Mouse (Mus musculus) adrenal gland, postnatal 14 days (tissue): ENCODE measurements at regions not wholly inside any gene's neighbourhood (a gene's known extent, or its start where the extent isn't known, plus 50 kb on each side); places are given as distances from the start of the nearest gene placed in this dataset.

Experiments used
- DNase-seq: peaks from one replicate; pipeline ENCODE4 v3.0.0; 2021; ENCODE audit warnings: mixed read lengths

DNA sequence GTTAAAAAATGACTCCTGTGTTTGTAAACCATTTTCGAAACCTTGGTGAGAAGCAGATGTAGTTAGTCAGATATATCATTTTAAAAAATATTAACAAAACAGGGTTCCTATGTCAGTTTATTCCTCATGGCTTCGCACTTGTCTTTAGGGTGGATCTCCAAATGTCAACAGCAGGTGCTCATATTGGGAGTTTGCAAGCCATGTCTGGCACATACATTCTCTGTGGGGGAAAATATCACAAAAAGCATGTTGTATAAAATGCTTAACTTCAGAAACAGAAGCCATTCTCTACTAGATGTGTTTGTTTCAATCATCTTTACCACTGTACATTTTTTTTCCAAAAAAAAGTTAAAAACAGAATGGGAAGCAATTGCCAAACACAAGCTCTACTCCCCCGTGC lies 534.7 kb upstream of the Zic4 start:
- no peak for DNase-seq

- no peak for DNase-seq
These were observed 533.5 kb upstream of the Zic4 start for GRCm38 (mm10) chr9:90828701-90829100.

DNA sequence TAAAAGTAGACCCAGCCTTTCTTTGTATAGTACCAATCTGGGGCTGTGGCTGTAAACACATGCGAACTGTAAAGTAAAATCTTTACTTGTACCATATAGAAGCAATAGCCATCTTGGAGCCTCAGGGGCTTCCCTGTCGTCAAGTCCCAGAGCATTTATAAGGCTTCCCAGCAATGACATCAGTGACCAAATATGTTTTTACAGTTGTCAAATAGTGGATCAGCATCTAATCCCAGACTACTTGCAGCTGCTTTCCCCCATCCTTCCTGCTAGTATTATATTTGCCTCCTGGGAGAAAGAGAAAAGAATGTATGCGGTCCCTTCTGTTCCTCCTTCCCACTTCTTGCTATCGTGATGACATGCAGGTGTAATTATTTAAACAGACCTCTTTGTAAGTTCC lies 531.5 kb upstream of the Zic4 start:
- no peak for DNase-seq

DNA sequence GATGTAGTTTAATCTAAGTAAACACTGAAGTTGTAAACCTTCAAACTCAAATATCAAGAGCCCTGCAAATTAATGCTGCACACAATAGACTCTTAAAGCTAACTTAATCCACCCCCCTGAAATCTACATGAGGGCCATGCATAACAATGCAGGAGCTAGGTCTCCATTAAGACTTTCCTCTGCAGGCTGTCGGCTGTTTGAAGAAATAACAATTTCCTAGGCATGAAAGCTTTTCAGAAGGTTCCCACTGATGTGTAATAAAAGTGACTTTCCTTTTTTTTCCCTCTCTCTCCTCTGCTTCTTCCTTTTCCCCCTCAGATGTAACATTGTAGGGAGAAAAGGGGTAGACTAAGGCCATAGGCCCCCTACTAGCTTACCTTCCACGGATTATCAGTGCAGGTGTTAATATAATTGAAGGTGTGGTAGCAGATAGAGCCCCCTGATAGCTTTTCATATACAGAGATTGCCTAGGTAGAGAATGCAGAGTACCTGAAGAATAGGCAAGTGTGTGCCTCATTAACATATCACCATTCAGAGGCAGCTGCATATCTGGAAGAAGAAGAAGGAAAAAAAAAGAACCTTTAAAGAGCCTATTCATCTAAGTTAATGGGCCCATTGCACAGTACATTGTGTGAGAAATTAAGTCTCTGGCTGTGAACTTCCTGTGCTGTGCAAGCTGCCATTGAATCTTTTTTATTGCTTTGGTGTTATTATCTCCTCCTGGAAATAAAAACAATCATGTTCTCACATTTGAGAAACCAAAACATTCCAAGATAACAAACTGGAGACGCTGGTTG lies 528.3 kb upstream of the Zic4 start:
- DNase-seq = no peak

- DNase-seq = no peak
These were observed 523.9 kb upstream of the Zic4 start for GRCm38 (mm10) chr9:90838184-90838926.

DNA sequence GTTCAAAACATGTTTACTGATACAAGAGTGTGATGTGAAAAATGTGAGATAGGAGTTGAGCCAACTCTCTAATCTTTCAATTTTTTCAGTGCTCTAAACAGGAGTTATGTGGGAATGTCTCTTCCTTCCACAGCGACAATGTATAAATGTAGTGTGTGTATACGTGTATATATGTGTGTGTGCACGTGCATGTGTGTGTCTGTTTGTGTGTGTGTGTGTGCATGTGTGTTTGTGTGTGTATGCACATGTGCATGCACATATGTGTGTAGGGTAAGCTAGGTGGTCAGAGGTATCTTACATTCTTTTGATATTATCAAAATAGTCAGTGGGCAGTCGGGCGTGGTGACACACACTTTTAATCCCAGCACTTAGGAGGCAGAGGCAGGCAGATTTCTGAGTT lies 511.2 kb upstream of the Zic4 start:
- no peak for DNase-seq

- no peak for DNase-seq
These were observed 490.6 kb upstream of the Zic4 start for GRCm38 (mm10) chr9:90871636-90872035.

GRCm38 (mm10) chr9:90884467-90884866 lies 477.7 kb upstream of the Zic4 start:
- no peak for DNase-seq

DNA sequence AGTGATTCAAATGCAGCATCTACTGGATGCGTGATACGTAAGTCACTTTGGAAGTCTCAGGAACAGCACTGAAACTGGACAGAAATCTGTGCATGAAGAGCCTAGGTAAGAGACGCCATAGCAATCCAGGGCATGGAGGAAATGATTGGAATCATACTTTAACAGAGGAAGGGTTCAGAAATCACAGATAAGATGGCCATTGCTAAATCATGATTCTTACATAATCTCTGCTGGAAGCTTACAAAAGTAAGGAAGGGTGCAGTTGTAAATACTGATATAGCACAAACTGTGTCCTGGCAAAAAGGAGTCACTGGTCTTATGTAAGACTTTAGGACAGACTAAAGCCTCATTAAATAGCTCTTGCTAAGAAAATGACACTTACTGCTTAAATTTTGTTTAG lies 474.8 kb upstream of the Zic4 start:
- no peak for DNase-seq

GRCm38 (mm10) chr9:90890801-90891200 lies 471.4 kb upstream of the Zic4 start:
- peak; percentile 7 for DNase-seq

GRCm38 (mm10) chr9:90892816-90893215 lies 469.4 kb upstream of the Zic4 start:
- no peak for DNase-seq

- DNase-seq = no peak
These were observed 458.7 kb upstream of the Zic4 start for GRCm38 (mm10) chr9:90903557-90903956.

DNA sequence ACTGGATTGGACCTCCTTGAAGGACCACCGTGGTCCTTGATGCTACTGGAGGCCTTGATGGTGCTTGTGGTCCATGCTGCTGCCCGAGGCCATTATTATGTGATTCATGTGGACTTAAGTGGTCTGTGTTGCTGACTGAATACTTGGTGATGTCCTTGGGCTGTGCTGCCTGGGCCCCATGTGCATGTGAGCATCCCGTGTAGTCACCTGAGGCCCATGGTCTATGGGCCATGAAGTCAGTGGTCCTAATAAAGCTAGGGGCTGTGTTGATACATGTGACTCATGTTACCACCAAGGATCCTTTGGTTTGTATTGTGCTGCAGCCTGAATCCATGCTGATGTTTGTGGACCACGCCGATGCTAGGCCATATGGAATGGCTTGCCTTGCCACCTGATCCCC lies 456.1 kb upstream of the Zic4 start:
- DNase-seq = no peak

GRCm38 (mm10) chr9:90906684-90907083 lies 455.5 kb upstream of the Zic4 start:
- no peak for DNase-seq

GRCm38 (mm10) chr9:90954613-90955012 lies 407.6 kb upstream of the Zic4 start:
- no peak for DNase-seq

- DNase-seq = no peak
These were observed 400.8 kb upstream of the Zic4 start for GRCm38 (mm10) chr9:90961436-90961835.

DNA sequence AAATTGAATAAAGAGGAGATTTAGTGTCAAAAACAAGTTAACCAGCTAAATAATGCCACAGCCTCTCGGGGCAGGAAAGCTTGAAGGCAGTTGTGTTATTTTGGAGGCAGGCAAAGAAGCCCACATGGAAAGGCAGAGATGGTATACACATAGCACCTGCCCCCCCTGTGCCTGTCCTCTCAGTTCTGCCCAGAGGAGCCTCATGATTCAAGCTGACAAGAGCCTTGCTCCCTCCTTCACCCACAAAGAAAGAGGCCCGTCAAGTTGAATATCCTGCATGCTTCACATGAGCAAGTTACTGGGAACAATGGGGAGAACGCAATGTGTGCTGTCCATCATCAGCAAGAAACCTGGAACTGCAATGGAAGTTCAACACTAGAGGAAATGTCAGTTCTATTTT lies 398.2 kb upstream of the Zic4 start:
- DNase-seq = no peak

DNA sequence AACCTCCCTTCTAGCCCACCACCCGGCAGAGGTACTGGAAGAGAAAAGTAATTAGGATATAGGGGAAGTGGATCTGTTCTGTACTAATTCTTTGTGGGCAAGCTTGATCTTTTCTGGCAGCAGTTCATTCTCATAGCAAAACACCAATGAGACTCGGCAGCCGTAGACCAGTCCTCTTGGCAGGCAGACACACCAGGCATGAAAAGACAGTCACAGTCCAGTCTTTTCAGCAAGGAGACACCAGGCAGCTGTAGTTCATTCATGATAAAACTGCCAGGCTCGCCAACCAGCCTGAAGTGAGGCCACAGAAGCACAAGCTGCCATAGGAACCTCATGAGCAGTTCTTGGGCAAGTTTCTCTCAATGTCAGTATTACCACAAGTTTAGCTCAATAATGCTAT lies 383.5 kb upstream of the Zic4 start:
- DNase-seq = no peak

- no peak for DNase-seq
These were observed 382.0 kb upstream of the Zic4 start for GRCm38 (mm10) chr9:90980023-90980802.

DNA sequence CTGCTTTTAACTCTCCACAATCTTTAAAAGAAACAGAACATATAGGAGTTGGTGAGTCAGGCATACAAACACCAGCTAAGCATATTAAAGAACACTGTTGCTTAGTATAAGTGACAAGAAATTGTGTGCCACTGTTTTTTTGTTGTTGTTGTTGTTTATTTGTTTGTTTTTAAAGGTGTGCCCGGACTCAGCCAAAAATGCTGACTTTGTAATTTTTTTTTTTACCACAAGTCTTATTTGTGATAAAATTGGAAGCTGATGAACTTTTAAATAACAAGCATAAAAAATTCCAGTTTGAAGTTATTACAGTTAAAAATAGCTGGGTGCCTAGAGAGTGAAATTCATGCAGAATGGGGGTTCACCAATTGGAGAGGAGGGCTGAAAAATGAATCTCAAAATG lies 363.0 kb upstream of the Zic4 start:
- DNase-seq = no peak

DNA sequence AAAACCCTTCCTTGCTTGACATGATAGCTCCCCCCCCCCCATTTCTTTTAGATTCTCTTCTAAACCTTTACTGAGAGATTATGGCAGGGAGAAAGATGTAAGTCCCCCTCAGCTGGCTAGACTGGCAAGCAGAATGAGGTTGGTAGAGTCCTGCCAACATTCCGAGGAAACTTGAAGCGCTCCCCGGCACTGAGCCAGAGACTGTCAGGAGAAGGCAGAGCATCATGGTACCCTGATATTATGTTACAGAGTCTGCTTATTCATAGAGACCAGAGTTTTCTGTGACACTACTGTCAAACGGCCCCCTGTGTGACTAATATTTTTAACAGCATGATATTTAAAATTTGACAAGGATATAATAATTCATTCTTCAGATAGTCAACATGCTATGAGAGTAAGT lies 358.0 kb upstream of the Zic4 start:
- peak; percentile 5 for DNase-seq

DNA sequence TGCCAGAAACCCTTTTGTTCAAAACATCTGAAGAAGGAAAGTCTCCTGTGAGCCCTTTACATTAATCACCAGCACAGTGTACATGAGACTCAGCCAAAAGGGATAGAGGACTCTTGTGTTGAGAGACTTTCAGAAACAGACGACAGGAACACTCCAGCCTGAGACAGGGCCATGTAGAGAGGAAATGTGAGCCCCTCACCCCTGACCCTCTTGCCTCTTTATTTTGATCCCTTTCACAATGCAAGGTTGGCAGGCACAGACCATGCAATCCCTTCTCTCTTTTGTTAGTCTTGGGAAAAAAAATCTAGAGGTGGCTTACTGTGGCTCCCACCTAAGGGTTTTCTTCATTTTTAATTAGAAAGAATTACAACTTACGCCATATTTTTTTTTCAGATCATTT lies 321.7 kb upstream of the Zic4 start:
- DNase-seq = no peak

GRCm38 (mm10) chr9:91048569-91048968 lies 313.6 kb upstream of the Zic4 start:
- no peak for DNase-seq
